Mouse (Mus musculus) heart, adult 2 months (tissue): ENCODE results near the gene Fxr2. TPM values are rescaled to one million over a fixed set of nuclear protein-coding genes. Genes with fewer than 3 reads are reported as not detected.
"Not testable (repeated sequence)": the region's sequence is repeated elsewhere in the genome, so short reads cannot be mapped to it uniquely, and the experiment has no call there.

Source experiments
- DNase-seq, 2 experiments: peaks; one replicate each; pipeline ENCODE4 v3.0.0; 2021
- H3K27ac ChIP-seq: fragments of 200-600 bp; 2 replicates; pipeline ENCODE4 v1.8.1; 2022
- H3K27me3 ChIP-seq: fragments of 200-500 bp; 2 replicates; pipeline ENCODE4 v1.6.1; 2012; ENCODE audit warnings: mild to moderate bottlenecking, low read length, inconsistent platforms, mixed read lengths; ENCODE audit not compliant: control insufficient read depth, insufficient read depth
- H3K36me3 ChIP-seq: fragments of 200-500 bp; 2 replicates; pipeline ENCODE4 v1.6.1; 2012; ENCODE audit warnings: low read length, inconsistent platforms; ENCODE audit not compliant: control insufficient read depth, insufficient read depth
- H3K4me1 ChIP-seq: fragments of 200-500 bp; 2 replicates; pipeline ENCODE4 v1.6.1; 2011; ENCODE audit warnings: low read length; ENCODE audit not compliant: control insufficient read depth, insufficient read depth
- H3K4me3 ChIP-seq: fragments of 200-600 bp; 2 replicates; pipeline ENCODE4 v1.8.1; 2022
- H3K79me2 ChIP-seq: fragments of 200-500 bp; replicated peaks from 2 replicates; pipeline ENCODE4 v1.6.1; 2012; ENCODE audit warnings: mild to moderate bottlenecking, inconsistent platforms, low read length, moderate library complexity, mixed read lengths; ENCODE audit not compliant: control insufficient read depth, insufficient read depth
- H3K9ac ChIP-seq: fragments of 200-500 bp; 2 replicates; pipeline ENCODE4 v1.6.1; 2012; ENCODE audit warnings: low read depth, mild to moderate bottlenecking, control low read depth, inconsistent platforms, low read length, mixed read lengths
- CTCF ChIP-seq: fragments of 200-600 bp; IDR thresholded peaks from 2 replicates; pipeline ENCODE4 v1.8.1; 2022; ENCODE audit warnings: antibody characterized with exemption, mild to moderate bottlenecking, moderate library complexity
- EP300 ChIP-seq: fragments of 200-500 bp; IDR thresholded peaks from 2 replicates; pipeline ENCODE4 v1.6.1; 2011; ENCODE audit warnings: low read depth, low read length, control low read depth; ENCODE audit not compliant: insufficient read depth
- POLR2A ChIP-seq: fragments of 200-500 bp; IDR thresholded peaks from 2 replicates; pipeline ENCODE4 v1.6.1; 2011; ENCODE audit warnings: mild to moderate bottlenecking, low read depth, low read length, control low read depth; ENCODE audit not compliant: insufficient read depth
- WGBS: fragments of 180-500 bp; shearing (Covaris S2); methylation state at CpG from one replicate; pipeline ENCODE4 v1.1.7; 2018; 5-methylcytosine and 5-hydroxymethylcytosine counted together
- intact Hi-C: fragments of 180-260 bp; cut with DNase I; formaldehyde crosslinking; loops from one replicate; pipeline ENCODE4 v1.15.1; 2025
- polyA plus RNA-seq: library from polyadenylated mRNA; depleted of rRNA; stranded (reverse); fragments of >200 nt; gene quantifications from 2 replicates; pipeline ENCODE4 v1.2.3, GENCODE M21; 2012
- total RNA-seq, 2 experiments: library from RNA; stranded (reverse); gene quantifications; 2 replicates each; pipeline ENCODE4 v1.2.3; 2021

Fxr2 gene
- total and polyA plus RNA-seq, 3 experiments = 61.2 to 103 (median 86.0) TPM

DNA sequence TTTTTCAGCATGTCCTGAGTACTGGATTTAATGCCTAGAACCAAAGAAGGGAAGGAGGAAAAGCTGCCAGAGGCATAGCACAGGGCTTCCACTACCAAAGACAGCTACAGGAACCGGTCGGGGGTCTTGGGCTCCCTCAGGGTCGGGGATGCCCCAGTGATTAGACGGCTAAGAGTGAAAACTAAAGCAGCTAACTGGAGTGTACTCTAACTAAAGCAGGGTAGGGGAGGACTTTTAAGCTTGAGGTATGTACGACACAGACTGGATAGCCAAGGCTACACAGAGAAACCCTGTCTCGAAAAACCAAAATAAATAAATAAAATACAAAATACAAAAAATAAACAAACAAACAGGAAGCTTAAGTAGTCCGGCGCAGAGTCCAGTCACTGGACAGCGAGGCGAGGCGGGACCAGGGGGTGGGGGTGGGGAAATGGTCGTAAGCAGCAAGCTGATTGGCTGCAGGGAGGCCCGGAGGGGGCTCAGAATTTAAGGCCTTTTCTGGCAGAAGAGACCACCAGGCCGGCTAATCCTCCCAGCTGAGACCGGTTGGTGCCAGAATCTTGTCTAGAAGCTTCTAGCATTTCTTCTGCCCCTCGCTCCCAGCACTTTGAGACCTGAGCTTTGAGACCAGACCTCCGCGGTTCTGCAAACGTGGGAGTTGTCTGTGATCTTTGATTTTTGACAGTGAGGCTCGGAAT is 11.1 kb upstream of the Fxr2 start, which contains the start of gene Sat2:
Sat2 (plus strand) TSS at position 454 of the 698 bp plus-strand sequence.
- H3K36me3 ChIP-seq = no peaks in the 10 kb centered on the region
- WGBS = 1% methylated on average over 20 of the region's 20 CpGs
- H3K79me2 ChIP-seq = no peaks in the 10 kb centered on the region
- peak within 1 kb of the TSS; percentile 67 for H3K9ac ChIP-seq
- H3K27me3 ChIP-seq = no peaks in the 10 kb centered on the region
- peak; percentile 70 to 75 for DNase-seq
- H3K4me1 ChIP-seq = peaks cover 1% of the 10 kb centered on the region; the same call in 1 of the 2 replicates
- peak within 1 kb of the TSS; percentile 79 for H3K4me3 ChIP-seq
- intact Hi-C loops = no loop called here
- peak within 1 kb of the TSS; percentile 86 for H3K27ac ChIP-seq
- TF ChIP-seq EP300 (no peak), POLR2A (peak; percentile 65), CTCF (no peak)

GRCm38 (mm10) chr11:69622406-69622805 is 10.4 kb upstream of the Fxr2 start:
- no peak for TF ChIP-seq EP300
- no peak for TF ChIP-seq POLR2A
- no peak for TF ChIP-seq CTCF
- no peak for DNase-seq
- H3K79me2 ChIP-seq = no peaks in the 10 kb centered on the region
- peak overlapping the region; percentile 86 for H3K27ac ChIP-seq
- H3K4me1 ChIP-seq = peaks cover 1% of the 10 kb centered on the region; the same call in 1 of the 2 replicates
- no peaks in the 10 kb centered on the region for H3K36me3 ChIP-seq
- H3K9ac ChIP-seq = peak overlapping the region; percentile 67
- 23% methylated on average over 6 of the region's 6 CpGs for WGBS
- intact Hi-C loops = no loop called here
- no peaks in the 10 kb centered on the region for H3K27me3 ChIP-seq
- H3K4me3 ChIP-seq = peak overlapping the region; percentile 79

- H3K4me1 ChIP-seq = peaks cover 1% of the 10 kb centered on the region; the same call in 1 of the 2 replicates
- 86% methylated on average over 4 of the region's 4 CpGs for WGBS
- no peak overlapping the region for H3K9ac ChIP-seq
- H3K27ac ChIP-seq = no peak overlapping the region
- no peak overlapping the region for H3K4me3 ChIP-seq
- intact Hi-C loops = no loop called here
- H3K79me2 ChIP-seq = no peaks in the 10 kb centered on the region
- no peaks in the 10 kb centered on the region for H3K36me3 ChIP-seq
- TF ChIP-seq EP300 = no peak
- no peak for TF ChIP-seq POLR2A
- no peak for TF ChIP-seq CTCF
- no peak for DNase-seq
- no peaks in the 10 kb centered on the region for H3K27me3 ChIP-seq
Observed at GRCm38 (mm10) chr11:69623006-69623405, 9.8 kb upstream of the Fxr2 start.

GRCm38 (mm10) chr11:69624339-69624738 is 8.5 kb upstream of the Fxr2 start:
- H3K9ac ChIP-seq, H3K27me3 ChIP-seq, H3K27ac ChIP-seq, intact Hi-C loops, H3K4me3 ChIP-seq, DNase-seq, H3K4me1 ChIP-seq, H3K79me2 ChIP-seq, H3K36me3 ChIP-seq: not testable (repeated sequence)
- WGBS = 89% methylated on average over 2 of the region's 2 CpGs

DNA sequence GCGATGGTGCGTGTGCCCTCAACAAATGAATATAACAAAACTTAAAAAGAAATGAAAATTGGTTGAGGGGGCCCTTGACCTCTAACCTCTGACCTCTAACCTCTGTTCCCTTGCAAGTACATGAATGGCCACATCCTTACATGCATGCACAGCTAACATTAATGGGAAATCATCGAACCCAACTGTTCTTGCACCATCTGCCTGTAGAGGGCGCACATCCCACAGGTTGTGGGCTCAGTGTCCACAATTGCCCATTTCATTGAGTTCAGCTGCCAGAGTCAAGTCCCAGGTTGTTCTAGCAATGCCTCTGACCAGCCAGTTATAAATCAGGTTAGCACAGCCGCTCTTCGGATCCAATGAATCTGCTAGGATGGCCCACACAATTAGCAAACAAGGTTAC is 4.5 kb upstream of the Fxr2 start:
- WGBS = 39% methylated on average over 6 of the region's 6 CpGs
- Histone ChIP-seq H3K79me2 (peaks cover 2% of the 10 kb centered on the region), H3K27me3 (no peaks in the 10 kb centered on the region), H3K9ac (no peak overlapping the region), H3K36me3 (0 out of 2 replicates have a peak, but pooled peaks cover 2% of the 10 kb centered on the region), H3K4me1 (no peaks in the 10 kb centered on the region), H3K4me3 (no peak overlapping the region), H3K27ac (no peak overlapping the region)
- intact Hi-C loops = loop anchor here (2.0 kb wide), 1 partner anchor 29 kb away; no protein-coding TSS in a partner anchor
- TF ChIP-seq POLR2A (no peak), EP300 (peak; percentile 67; the same call in 1 of the 2 replicates), CTCF (peak; percentile 96)
- peak; percentile 70 to 82 for DNase-seq

- Histone ChIP-seq H3K27me3 (no peaks in the 10 kb centered on the region), H3K4me1 (peaks cover 4% of the 10 kb centered on the region), H3K9ac (no peak overlapping the region), H3K36me3 (peaks cover 9% of the 10 kb centered on the region), H3K4me3 (no peak overlapping the region), H3K27ac (no peak overlapping the region), H3K79me2 (peaks cover 2% of the 10 kb centered on the region)
- DNase-seq = no peak
- intact Hi-C loops = loop anchor here (2.0 kb wide), 1 partner anchor 27 kb away; no protein-coding TSS in a partner anchor
- 53% methylated on average over 1 of the region's 1 CpGs for WGBS
- TF ChIP-seq EP300 (no peak), POLR2A (no peak), CTCF (peak; percentile 82)
Observed at GRCm38 (mm10) chr11:69629802-69630201, 3.0 kb upstream of the Fxr2 start.
